ENCODE assay signal across 20 mouse cellular contexts in genomic region chr13:41382635-41383034, GRCm38 (mm10).
DNase-seq lines count a peak whose midpoint lies in the region; ATAC-seq and TF ChIP-seq lines count a peak whose summit lies in the region.
"Had no signal": no experiment of that assay in that cellular context is flagged by ENCODE, and none has a peak within 500 bp of the region (broad histone marks: within the 10 kb centered on the region; RNA-seq: fewer than 3 reads in every experiment).

No protein-coding gene starts in this region.

- H3K27me3 ChIP-seq in spleen, adult 2 months (ENCODE audit: control insufficient read depth, insufficient read depth, low read length) = no peaks in the 10 kb centered on the region
- H3K27me3 ChIP-seq in small intestine, adult 2 months (ENCODE audit: control insufficient read depth, insufficient read depth, low read length) = no peaks in the 10 kb centered on the region
- H3K27me3 ChIP-seq in midbrain, postnatal 0 days (ENCODE audit: insufficient read depth, low read length) = no peaks in the 10 kb centered on the region
- H3K27me3 ChIP-seq: CH12.LX, Patski had no signal

- H3K9ac ChIP-seq in midbrain, postnatal 0 days (replicated peaks; ENCODE audit: low read length, poor library complexity, severe bottlenecking) = no peak overlapping the region

- peaks cover 2% of the 10 kb centered on the region for H3K36me3 ChIP-seq in spleen, adult 2 months (ENCODE audit: control insufficient read depth, insufficient read depth, low read length)
- H3K36me3 ChIP-seq in small intestine, adult 2 months (ENCODE audit: control insufficient read depth, insufficient read depth, low read length) = no peaks in the 10 kb centered on the region
- no peaks in the 10 kb centered on the region for H3K36me3 ChIP-seq in midbrain, postnatal 0 days (ENCODE audit: insufficient read depth, low read length)
- H3K36me3 ChIP-seq: G1E had no signal

- no peak for TF ChIP-seq CTCF in spleen, adult 2 months (IDR thresholded peaks at IDR 0.05; ENCODE audit: extremely low read depth, insufficient read depth, insufficient read length, insufficient replicate concordance)
- TF ChIP-seq CTCF in small intestine, adult 2 months (IDR thresholded peaks at IDR 0.05; ENCODE audit: extremely low read depth, insufficient read length, insufficient replicate concordance, low read depth, low read length) = no peak
- TF ChIP-seq CTCF in midbrain, postnatal 0 days (IDR thresholded peaks at IDR 0.05) = no peak

- peaks cover 22% of the 10 kb centered on the region; the same call in 1 of the 2 replicates for H3K4me1 ChIP-seq in spleen, adult 2 months (ENCODE audit: control insufficient read depth, insufficient read depth, insufficient read length)
- H3K4me1 ChIP-seq in small intestine, adult 2 months (ENCODE audit: control insufficient read depth, insufficient read depth, insufficient read length, low read length) = peaks cover 5% of the 10 kb centered on the region; the same call in 1 of the 2 replicates
- no peaks in the 10 kb centered on the region for H3K4me1 ChIP-seq in midbrain, postnatal 0 days (ENCODE audit: insufficient read depth, low read length)

- no peak for TF ChIP-seq POLR2A in spleen, adult 2 months (IDR thresholded peaks at IDR 0.05; ENCODE audit: low read depth, low read length)
- no peak for TF ChIP-seq POLR2A in small intestine, adult 2 months (IDR thresholded peaks at IDR 0.05; ENCODE audit: low read depth, low read length)

- H3K9me3 ChIP-seq in midbrain, postnatal 0 days (ENCODE audit: low read length) = no peaks in the 10 kb centered on the region
- H3K9me3 ChIP-seq: G1E had no signal

- H3K4me3 ChIP-seq in spleen, adult 2 months (ENCODE audit: extremely low read depth, insufficient read depth, insufficient read length) = no peak overlapping the region
- no peak overlapping the region for H3K4me3 ChIP-seq in small intestine, adult 2 months (ENCODE audit: low read depth, low read length)
- no peak overlapping the region for H3K4me3 ChIP-seq in midbrain, postnatal 0 days (ENCODE audit: low read depth, low read length)

- no peak overlapping the region for H3K4me2 ChIP-seq in midbrain, postnatal 0 days (ENCODE audit: low read depth, low read length, poor library complexity, severe bottlenecking)

- no peak for DNase-seq in spleen, adult 2 months (ENCODE audit: low read depth in 1 of 2, low spot score in 2 of 2)
- no peak for DNase-seq in spleen, adult 18-20 months
- DNase-seq in fat pad, adult 2 months (ENCODE audit: extremely low read depth, low read depth, low spot score) = peak; percentile 86
- DNase-seq in gonadal fat pad, adult 2 months (ENCODE audit: low read depth) = peak; percentile 77
- no peak for DNase-seq in midbrain, postnatal 0 days (ENCODE audit: low spot score)
- no peak for DNase-seq in retina, postnatal 1 day
- no peak for DNase-seq in cerebellum, postnatal 36 days
- DNase-seq: adrenal gland, adult 2 months; adrenal gland, adult 8-10 months; adrenal gland, postnatal 10 days; adrenal gland, postnatal 14 days; adrenal gland, postnatal 25 days; adrenal gland, postnatal 36 days; B cell, adult 2 months; cerebellum, adult 11 months; cerebellum, adult 11-12 months had no signal

- 0 out of 2 replicates have a peak overlapping the region, but pooled peaks have one; percentile 79 for H3K27ac ChIP-seq in spleen, adult 2 months (ENCODE audit: insufficient read depth, low read length)
- H3K27ac ChIP-seq in small intestine, adult 2 months (ENCODE audit: insufficient read depth, low read depth, low read length) = peak overlapping the region; percentile 16
- no peak overlapping the region for H3K27ac ChIP-seq in midbrain, postnatal 0 days (ENCODE audit: low read depth, low read length)

- no peak for ATAC-seq in midbrain, postnatal 0 days (ENCODE audit: low FRiP score)
- ATAC-seq: Patski had no signal

Comparison
In these comparisons a context has a peak if more than half of its experiments do, and no peak if none do; other contexts are left out.
1. DNase-seq: peak in fat pad, adult 2 months (single experiment) and gonadal fat pad, adult 2 months (single experiment); none in spleen, adult 2 months (0 of 2), spleen, adult 18-20 months (0 of 2), midbrain, postnatal 0 days (single experiment), retina, postnatal 1 day (single experiment) and cerebellum, postnatal 36 days (0 of 2).